Mouse (Mus musculus): ENCODE data around the gene Ndufs2. TPM values are rescaled to one million over a fixed set of nuclear protein-coding genes. Genes with fewer than 3 reads are reported as not detected.

Ndufs2 gene
- total and polyA plus RNA-seq, 2 experiments from 2014 or later: 221 to 230 TPM

DNA sequence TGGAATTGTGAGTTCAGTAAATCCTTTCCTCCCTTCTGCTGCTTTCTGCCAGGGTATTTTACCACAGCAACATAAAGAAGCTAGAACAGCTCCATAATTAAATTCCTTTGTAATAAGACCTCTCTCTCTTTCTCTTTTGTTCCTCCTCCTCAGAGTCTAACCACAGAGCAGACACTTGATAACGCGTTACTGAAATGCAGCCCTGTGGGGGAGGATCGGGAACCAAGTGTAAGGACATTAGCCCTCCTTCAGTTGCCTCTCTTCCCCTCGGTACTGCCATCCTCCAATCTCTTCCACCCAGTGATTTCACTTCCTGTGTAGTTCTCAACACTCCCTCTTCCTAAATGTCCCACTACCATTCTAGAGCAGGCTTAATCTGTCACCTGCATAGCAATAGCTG lies 41.8 kb downstream of the Ndufs2 start:
- Histone ChIP-seq H3K27me3 (ENCODE audit: insufficient read depth, low read length) (no peaks in the 10 kb centered on the region), H3K4me2 (ENCODE audit: low read depth, low read length, poor library complexity, severe bottlenecking) (no peak overlapping the region), H3K9ac (replicated peaks; ENCODE audit: low read length, poor library complexity, severe bottlenecking) (no peak overlapping the region), H3K9me3 (ENCODE audit: low read length) (no peaks in the 10 kb centered on the region), H3K36me3 (ENCODE audit: insufficient read depth, low read length) (no peaks in the 10 kb centered on the region), H3K4me3 (ENCODE audit: low read depth, low read length) (no peak overlapping the region), H3K27ac (ENCODE audit: low read depth, low read length) (no peak overlapping the region), H3K4me1 (ENCODE audit: insufficient read depth, low read length) (no peaks in the 10 kb centered on the region)
- no peak for TF ChIP-seq CTCF (IDR thresholded peaks at IDR 0.05)
- WGBS: 15% methylated on average over 4 of the region's 4 CpGs
- ATAC-seq (ENCODE audit: low FRiP score) (no peak), DNase-seq (ENCODE audit: low spot score) (no peak)

GRCm38 (mm10) chr1:171205704-171206493 lies 45.3 kb downstream of the Ndufs2 start:
- ATAC-seq (ENCODE audit: low FRiP score): no peak
- H3K36me3 ChIP-seq (ENCODE audit: insufficient read depth, low read length): no peaks in the 10 kb centered on the region
- no peak overlapping the region for H3K9ac ChIP-seq (replicated peaks; ENCODE audit: low read length, poor library complexity, severe bottlenecking)
- DNase-seq (ENCODE audit: low spot score): no peak
- H3K4me1 ChIP-seq (ENCODE audit: insufficient read depth, low read length): no peaks in the 10 kb centered on the region
- H3K27ac ChIP-seq (ENCODE audit: low read depth, low read length): no peak overlapping the region
- 64% methylated on average over 6 of the region's 6 CpGs for WGBS
- no peaks in the 10 kb centered on the region for H3K27me3 ChIP-seq (ENCODE audit: insufficient read depth, low read length)
- TF ChIP-seq CTCF (IDR thresholded peaks at IDR 0.05): no peak
- no peaks in the 10 kb centered on the region for H3K9me3 ChIP-seq (ENCODE audit: low read length)
- H3K4me2 ChIP-seq (ENCODE audit: low read depth, low read length, poor library complexity, severe bottlenecking): no peak overlapping the region
- H3K4me3 ChIP-seq (ENCODE audit: low read depth, low read length): no peak overlapping the region

DNA sequence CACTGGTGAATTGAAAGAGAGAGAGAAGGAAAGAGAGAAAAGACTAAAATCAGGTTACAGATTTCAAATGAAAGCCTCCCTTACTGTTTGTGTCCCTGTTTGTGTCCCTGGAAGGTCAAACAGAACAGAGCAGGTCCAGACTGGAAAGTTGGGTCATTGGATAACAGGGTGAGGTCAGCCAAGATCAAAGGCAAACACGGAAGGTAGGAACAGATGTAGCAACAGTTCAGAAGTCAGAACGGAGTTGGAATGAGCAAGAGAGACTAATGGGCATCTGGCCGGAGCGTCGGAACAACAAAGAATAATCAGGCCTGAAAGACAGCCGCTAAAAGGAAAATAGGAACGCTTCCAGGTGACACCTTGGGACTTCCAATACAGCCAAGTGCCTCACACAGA lies 46.9 kb downstream of the Ndufs2 start:
- no peaks in the 10 kb centered on the region for H3K27me3 ChIP-seq (ENCODE audit: insufficient read depth, low read length)
- TF ChIP-seq CTCF (IDR thresholded peaks at IDR 0.05): no peak
- no peak for ATAC-seq (ENCODE audit: low FRiP score)
- no peaks in the 10 kb centered on the region for H3K4me1 ChIP-seq (ENCODE audit: insufficient read depth, low read length)
- no peaks in the 10 kb centered on the region for H3K36me3 ChIP-seq (ENCODE audit: insufficient read depth, low read length)
- no peak overlapping the region for H3K27ac ChIP-seq (ENCODE audit: low read depth, low read length)
- H3K4me2 ChIP-seq (ENCODE audit: low read depth, low read length, poor library complexity, severe bottlenecking): no peak overlapping the region
- WGBS: 58% methylated on average over 7 of the region's 7 CpGs
- no peak overlapping the region for H3K4me3 ChIP-seq (ENCODE audit: low read depth, low read length)
- no peak overlapping the region for H3K9ac ChIP-seq (replicated peaks; ENCODE audit: low read length, poor library complexity, severe bottlenecking)
- no peaks in the 10 kb centered on the region for H3K9me3 ChIP-seq (ENCODE audit: low read length)
- no peak for DNase-seq (ENCODE audit: low spot score)

DNA sequence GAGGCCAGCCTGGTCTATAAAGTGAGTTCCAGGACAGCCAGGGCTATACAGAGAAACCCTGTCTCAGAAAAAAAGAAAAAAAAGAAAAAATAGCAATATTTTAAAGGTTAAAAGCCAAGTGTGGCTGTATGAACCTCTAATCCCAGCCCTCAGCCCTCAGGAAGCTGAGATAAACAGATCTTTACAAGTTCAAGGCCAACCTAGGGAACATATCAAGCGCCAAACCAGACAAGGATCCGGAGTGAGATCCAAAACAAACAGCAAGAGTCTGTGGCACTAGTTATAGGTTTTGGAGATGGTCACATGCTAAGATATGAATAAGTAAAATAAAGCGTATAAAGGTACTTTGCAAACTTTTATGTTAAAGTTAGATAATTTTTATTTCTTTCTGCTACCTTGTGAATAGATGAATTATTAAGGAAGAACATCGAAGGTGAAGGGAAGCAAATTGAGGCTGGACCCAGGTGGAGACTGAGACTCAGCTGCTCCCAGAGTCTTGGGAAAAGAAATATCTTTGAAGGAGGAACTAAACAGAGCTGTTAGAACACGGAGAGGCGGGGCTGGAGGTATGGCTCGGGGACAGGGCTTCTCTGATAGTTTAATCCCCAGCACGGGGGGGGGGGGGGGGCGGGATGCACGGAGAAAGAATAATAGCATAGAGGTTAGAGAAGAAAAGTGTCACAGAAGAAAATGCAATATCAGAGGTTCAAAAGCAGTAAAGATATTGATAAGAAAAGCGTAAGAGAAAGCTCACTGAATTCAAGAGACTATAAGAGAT lies 47.5 kb downstream of the Ndufs2 start:
- Histone ChIP-seq H3K36me3 (ENCODE audit: insufficient read depth, low read length) (no peaks in the 10 kb centered on the region), H3K9me3 (ENCODE audit: low read length) (no peaks in the 10 kb centered on the region), H3K4me1 (ENCODE audit: insufficient read depth, low read length) (no peaks in the 10 kb centered on the region), H3K27ac (ENCODE audit: low read depth, low read length) (no peak overlapping the region), H3K27me3 (ENCODE audit: insufficient read depth, low read length) (no peaks in the 10 kb centered on the region), H3K4me2 (ENCODE audit: low read depth, low read length, poor library complexity, severe bottlenecking) (no peak overlapping the region), H3K4me3 (ENCODE audit: low read depth, low read length) (no peak overlapping the region), H3K9ac (replicated peaks; ENCODE audit: low read length, poor library complexity, severe bottlenecking) (no peak overlapping the region)
- WGBS: 51% methylated on average over 10 of the region's 11 CpGs
- ATAC-seq (ENCODE audit: low FRiP score) (no peak), DNase-seq (ENCODE audit: low spot score) (no peak)
- no peak for TF ChIP-seq CTCF (IDR thresholded peaks at IDR 0.05)

DNA sequence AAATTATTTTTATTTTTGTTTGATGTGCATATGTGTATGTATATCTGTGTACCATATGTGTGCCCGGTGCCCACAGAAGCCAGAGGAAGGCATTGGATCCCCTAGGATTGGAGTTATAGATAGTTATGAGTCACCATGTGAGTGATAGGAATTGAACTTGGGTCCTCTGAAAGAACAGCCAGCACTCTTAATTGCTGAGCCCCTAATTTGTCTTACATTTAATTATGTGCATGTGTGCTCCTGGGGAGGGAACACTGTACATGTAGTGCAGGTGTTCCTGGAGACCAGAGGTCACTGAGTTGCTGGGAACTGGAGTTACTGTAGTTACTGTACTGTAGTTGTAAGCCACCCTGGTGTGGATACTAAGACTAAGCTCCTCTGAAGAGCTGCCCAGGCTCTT lies 50.4 kb downstream of the Ndufs2 start:
- Histone ChIP-seq H3K4me3 (ENCODE audit: low read depth, low read length) (no peak overlapping the region), H3K36me3 (ENCODE audit: insufficient read depth, low read length) (no peaks in the 10 kb centered on the region), H3K9me3 (ENCODE audit: low read length) (no peaks in the 10 kb centered on the region), H3K9ac (replicated peaks; ENCODE audit: low read length, poor library complexity, severe bottlenecking) (no peak overlapping the region), H3K27me3 (ENCODE audit: insufficient read depth, low read length) (no peaks in the 10 kb centered on the region), H3K4me2 (ENCODE audit: low read depth, low read length, poor library complexity, severe bottlenecking) (no peak overlapping the region), H3K4me1 (ENCODE audit: insufficient read depth, low read length) (no peaks in the 10 kb centered on the region), H3K27ac (ENCODE audit: low read depth, low read length) (no peak overlapping the region)
- ATAC-seq (ENCODE audit: low FRiP score): no peak
- 97% methylated on average over 1 of the region's 1 CpGs for WGBS
- TF ChIP-seq CTCF (IDR thresholded peaks at IDR 0.05): no peak
- DNase-seq (ENCODE audit: low spot score): no peak

DNA sequence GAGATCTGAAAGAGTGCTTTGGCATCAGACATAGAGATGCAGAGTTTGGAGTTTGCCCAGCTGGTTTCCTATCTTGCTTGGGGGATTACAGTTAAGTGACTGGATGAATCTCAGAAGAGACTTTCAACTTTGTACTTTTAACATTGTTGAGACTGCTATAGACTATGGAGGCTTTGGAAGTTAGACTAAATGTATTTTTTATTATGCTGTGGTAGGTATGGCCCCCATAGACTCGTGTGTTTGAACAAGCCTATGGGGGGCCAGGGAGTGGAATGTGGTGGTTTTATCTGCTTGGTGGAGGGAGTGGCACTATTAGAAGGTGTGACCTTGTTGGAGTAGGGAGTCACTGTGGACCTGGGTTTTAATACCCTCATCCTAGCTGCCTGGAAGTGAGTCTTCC lies 51.7 kb downstream of the Ndufs2 start:
- no peak overlapping the region for H3K9ac ChIP-seq (replicated peaks; ENCODE audit: low read length, poor library complexity, severe bottlenecking)
- no peak overlapping the region for H3K27ac ChIP-seq (ENCODE audit: low read depth, low read length)
- H3K4me2 ChIP-seq (ENCODE audit: low read depth, low read length, poor library complexity, severe bottlenecking): no peak overlapping the region
- H3K27me3 ChIP-seq (ENCODE audit: insufficient read depth, low read length): no peaks in the 10 kb centered on the region
- no peaks in the 10 kb centered on the region for H3K9me3 ChIP-seq (ENCODE audit: low read length)
- no peak for TF ChIP-seq CTCF (IDR thresholded peaks at IDR 0.05)
- WGBS: 64% methylated on average over 1 of the region's 1 CpGs
- no peak overlapping the region for H3K4me3 ChIP-seq (ENCODE audit: low read depth, low read length)
- no peaks in the 10 kb centered on the region for H3K36me3 ChIP-seq (ENCODE audit: insufficient read depth, low read length)
- no peak for DNase-seq (ENCODE audit: low spot score)
- ATAC-seq (ENCODE audit: low FRiP score): no peak
- no peaks in the 10 kb centered on the region for H3K4me1 ChIP-seq (ENCODE audit: insufficient read depth, low read length)

Data from midbrain, postnatal 0 days (tissue).